ENCODE assay signal across 24 mouse cellular contexts in the genomic region with DNA sequence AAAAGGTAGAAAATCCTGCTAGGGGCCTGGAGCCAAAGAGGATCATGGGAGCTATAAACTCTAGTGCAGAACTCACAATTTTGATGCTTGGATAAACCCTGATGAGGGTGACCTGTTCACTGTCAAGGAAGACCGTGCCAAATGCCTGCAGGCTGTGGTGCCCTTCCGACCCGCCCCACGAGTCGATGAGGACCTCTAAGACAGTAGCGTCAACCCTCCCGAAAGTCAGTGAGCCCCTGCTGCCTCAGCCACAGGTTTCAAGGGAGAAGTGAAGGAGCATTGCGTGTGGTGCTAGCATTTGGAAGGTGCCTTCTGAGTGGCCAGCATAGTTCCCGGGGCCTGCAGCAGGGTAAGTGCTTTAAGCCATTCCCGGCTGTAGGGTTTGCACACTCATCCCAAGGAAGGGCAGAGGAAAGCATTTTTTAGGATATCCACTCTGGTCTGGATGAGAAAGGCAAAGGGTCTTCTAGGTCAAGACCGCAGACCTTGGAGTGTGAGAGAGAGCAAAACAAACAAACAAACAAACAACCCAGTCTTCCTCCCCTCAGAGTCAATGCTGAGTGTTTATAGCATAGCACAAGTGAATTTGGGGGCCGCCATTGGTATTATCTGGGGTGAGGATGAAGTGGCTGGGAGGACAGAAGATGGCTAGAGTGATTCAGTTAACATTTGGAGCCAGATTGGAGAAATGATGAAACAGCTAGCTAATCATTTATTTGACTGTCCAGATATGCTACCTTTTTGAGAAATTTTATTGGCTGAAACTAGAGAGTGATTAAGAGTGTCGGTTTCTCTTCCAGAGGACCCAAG. TPM values are rescaled to one million over a fixed set of nuclear protein-coding genes. Genes with fewer than 3 reads are reported as not detected.
DNase-seq lines count a peak whose midpoint lies in the region; ATAC-seq and TF ChIP-seq lines count a peak whose summit lies in the region.
"Had no signal": no experiment of that assay in that cellular context is flagged by ENCODE, and none has a peak within 500 bp of the region (broad histone marks: within the 10 kb centered on the region; RNA-seq: fewer than 3 reads in every experiment).

No protein-coding gene starts in this region.

- WGBS in kidney, embryonic 14.5 days, result 72% methylated on average over 13 of the region's 13 CpGs
- 74% methylated on average over 13 of the region's 13 CpGs for WGBS in small intestine, adult 2 months

- H3K4me2 ChIP-seq in kidney, embryonic 14.5 days (replicated peaks; ENCODE audit: low read depth, low read length), result no peak overlapping the region
- H3K4me2 ChIP-seq: embryonic facial prominence, embryonic 15.5 days; kidney, embryonic 15.5 days; neural tube, embryonic 13.5 days had no signal

- H3K4me3 ChIP-seq in kidney, embryonic 14.5 days (ENCODE audit: low read length), result no peak overlapping the region
- no peak overlapping the region; a peak in 1 of 4 replicates for H3K4me3 ChIP-seq in MEL (ENCODE audit: control insufficient read depth in 1 of 2, insufficient read depth in 1 of 2, low read depth in 2 of 2, low read length in 2 of 2)
- H3K4me3 ChIP-seq in small intestine, adult 2 months (ENCODE audit: low read depth, low read length), result no peak overlapping the region
- H3K4me3 ChIP-seq: embryonic facial prominence, embryonic 15.5 days; heart, adult 2 months; hindbrain, embryonic 10.5 days; kidney, embryonic 15.5 days; neural tube, embryonic 13.5 days had no signal

- H3K4me1 ChIP-seq in kidney, embryonic 14.5 days (ENCODE audit: control insufficient read depth, insufficient read depth, low read length), result no peaks in the 10 kb centered on the region
- H3K4me1 ChIP-seq in MEL (ENCODE audit: control insufficient read depth in 1 of 2, insufficient read depth in 2 of 2, low read length in 2 of 2), result no peaks in the 10 kb centered on the region
- H3K4me1 ChIP-seq in small intestine, adult 2 months (ENCODE audit: control insufficient read depth, insufficient read depth, insufficient read length, low read length), result peaks cover 31% of the 10 kb centered on the region
- H3K4me1 ChIP-seq: embryonic facial prominence, embryonic 15.5 days; hindbrain, embryonic 10.5 days; kidney, embryonic 15.5 days; neural tube, embryonic 13.5 days had no signal

- H3K27ac ChIP-seq in kidney, embryonic 14.5 days (ENCODE audit: low read depth, low read length), result no peak overlapping the region
- no peak overlapping the region for H3K27ac ChIP-seq in MEL (ENCODE audit: control insufficient read depth, low read depth, low read length)
- H3K27ac ChIP-seq in small intestine, adult 2 months (ENCODE audit: insufficient read depth, low read depth, low read length), result peak overlapping the region; percentile 4; the same call in 1 of the 2 replicates
- H3K27ac ChIP-seq: embryonic facial prominence, embryonic 15.5 days; heart, adult 2 months; hindbrain, embryonic 10.5 days; hindbrain, postnatal 0 days; kidney, embryonic 15.5 days; neural tube, embryonic 13.5 days had no signal

- ATAC-seq in kidney, embryonic 14.5 days (ENCODE audit: low FRiP score, low TSS enrichment), result 0 out of 2 replicates have a peak, but pooled peaks have one; percentile 4
- ATAC-seq: hindbrain, postnatal 0 days had no signal

- no peak overlapping the region for H3K9ac ChIP-seq in kidney, embryonic 14.5 days (ENCODE audit: low read depth, low read length)
- no peak overlapping the region for H3K9ac ChIP-seq in MEL (ENCODE audit: control insufficient read depth, low read depth, low read length, poor library complexity, severe bottlenecking)
- H3K9ac ChIP-seq: embryonic facial prominence, embryonic 15.5 days; kidney, embryonic 15.5 days; liver, postnatal 0 days; neural tube, embryonic 13.5 days had no signal

- TF ChIP-seq RAD21 in MEL (IDR thresholded peaks at IDR 0.05; ENCODE audit: low read depth, low read length), result no peak

- TF ChIP-seq CTCF in MEL (IDR thresholded peaks at IDR 0.05 in 2 of 3, conservative IDR thresholded peaks at IDR 0.05 in 1 of 3; ENCODE audit: control insufficient read depth in 1 of 3, insufficient read depth in 1 of 3, low read depth in 2 of 3, low read length in 3 of 3, poor library complexity in 1 of 3, severe bottlenecking in 1 of 3), result no peak
- no peak for TF ChIP-seq CTCF in small intestine, adult 2 months (IDR thresholded peaks at IDR 0.05; ENCODE audit: extremely low read depth, insufficient read length, insufficient replicate concordance, low read depth, low read length)

- no peak for TF ChIP-seq POLR2A in MEL (IDR thresholded peaks at IDR 0.05; ENCODE audit: control insufficient read depth in 1 of 2, insufficient read depth in 1 of 2, low read depth in 1 of 2, low read length in 2 of 2, poor library complexity in 1 of 2)
- TF ChIP-seq POLR2A in small intestine, adult 2 months (IDR thresholded peaks at IDR 0.05; ENCODE audit: low read depth, low read length), result no peak

- peaks cover 65% of the 10 kb centered on the region for H3K9me3 ChIP-seq in kidney, embryonic 14.5 days (ENCODE audit: control insufficient read depth, low read length)
- H3K9me3 ChIP-seq in MEL (replicated peaks; ENCODE audit: insufficient read depth, low read length), result no peaks in the 10 kb centered on the region

- no peaks in the 10 kb centered on the region for H3K79me2 ChIP-seq in MEL (ENCODE audit: control insufficient read depth, insufficient read depth, low read length, poor library complexity)

- H3K27me3 ChIP-seq in kidney, embryonic 14.5 days (ENCODE audit: control insufficient read depth, insufficient read depth, low read length), result no peaks in the 10 kb centered on the region
- no peaks in the 10 kb centered on the region for H3K27me3 ChIP-seq in MEL (ENCODE audit: control insufficient read depth in 1 of 2, insufficient read depth in 2 of 2, low read length in 2 of 2)
- no peaks in the 10 kb centered on the region for H3K27me3 ChIP-seq in small intestine, adult 2 months (ENCODE audit: control insufficient read depth, insufficient read depth, low read length)
- H3K27me3 ChIP-seq: embryonic facial prominence, embryonic 15.5 days; kidney, embryonic 15.5 days; neural tube, embryonic 13.5 days had no signal

- DNase-seq in kidney, adult 8-10 months, result no peak
- DNase-seq in spleen, postnatal 10 days (ENCODE audit: low spot score in 2 of 2), result peak; percentile 11 to 34
- DNase-seq in spleen, postnatal 14 days (ENCODE audit: low spot score in 2 of 2), result no peak
- no peak for DNase-seq in MEL (ENCODE audit: low read depth, low spot score)
- no peak for DNase-seq in ovary, postnatal 10 days (ENCODE audit: low spot score)
- DNase-seq: cerebellum, adult 9-10 months; gastrocnemius, postnatal 25 days; layer of hippocampus, adult 9-11 months had no signal

- TF ChIP-seq EP300 in MEL (IDR thresholded peaks at IDR 0.05; ENCODE audit: low read depth in 1 of 2, low read length in 2 of 2), result no peak

- H3K36me3 ChIP-seq in kidney, embryonic 14.5 days (ENCODE audit: control insufficient read depth, insufficient read depth, low read length), result no peaks in the 10 kb centered on the region
- H3K36me3 ChIP-seq in MEL (ENCODE audit: control insufficient read depth in 1 of 2, insufficient read depth in 2 of 2, low read length in 2 of 2), result no peaks in the 10 kb centered on the region
- H3K36me3 ChIP-seq in small intestine, adult 2 months (ENCODE audit: control insufficient read depth, insufficient read depth, low read length), result no peaks in the 10 kb centered on the region
- H3K36me3 ChIP-seq: embryonic facial prominence, embryonic 15.5 days; hindbrain, embryonic 10.5 days; kidney, embryonic 15.5 days; neural tube, embryonic 13.5 days had no signal

TF ChIP-seq in MEL, 35 proteins besides CTCF, POLR2A, EP300 and RAD21:
- TF ChIP-seq USF2 (IDR thresholded peaks at IDR 0.05; ENCODE audit: borderline replicate concordance in 1 of 2, insufficient read depth in 1 of 2, low read depth in 1 of 2, low read length in 2 of 2) (no peak), MYB (IDR thresholded peaks at IDR 0.05; ENCODE audit: low read depth, low read length) (0 out of 2 replicates have a peak, but pooled peaks have one; percentile 7), HCFC1 (IDR thresholded peaks at IDR 0.05; ENCODE audit: low read depth, low read length) (no peak), SMC3 (IDR thresholded peaks at IDR 0.05; ENCODE audit: low read depth, low read length) (no peak), NRF1 (IDR thresholded peaks at IDR 0.05; ENCODE audit: insufficient read depth, low read depth, low read length, poor library complexity, severe bottlenecking) (no peak), UBTF (IDR thresholded peaks at IDR 0.05; ENCODE audit: borderline replicate concordance, insufficient read depth, low read depth, low read length) (no peak), NELFE (IDR thresholded peaks at IDR 0.05; ENCODE audit: low read depth, low read length) (no peak), MYC (IDR thresholded peaks at IDR 0.05; ENCODE audit: low read depth, low read length) (no peak)
TF ChIP-seq in MEL: peak in this region for 1.

RNA-seq across cellular contexts. Expression of a gene that starts 9.6 kb away (rescaled TPM):
- not detected in 2 replicates for polyA plus RNA-seq in kidney, embryonic 14.5 days (2014; fragmentation: Nextera tagmentation; extraction: Ambion mirVana)
- not detected in 2 replicates for total RNA-seq in MEL (2012; rRNA removed)
- polyA plus RNA-seq in MEL (2012; ENCODE audit: insufficient read depth in 1 of 2, insufficient read length in 2 of 2, low read depth in 1 of 2, low replicate concordance in 2 of 2, missing spikeins in 1 of 2), result not detected
- polyA plus RNA-seq in small intestine, adult 2 months (2012; rRNA removed), result not detected in 2 replicates
- total RNA-seq: adrenal gland, postnatal 25 days; common myeloid progenitor, adult 5-6 weeks; gastrocnemius, postnatal 25 days; heart, adult 2 months had no signal
- polyA plus RNA-seq: forebrain, embryonic 14.5 days; heart, adult 2 months; heart, postnatal 0 days; hindbrain, embryonic 10.5 days; intestine, embryonic 16.5 days; kidney, embryonic 15.5 days; large intestine, adult 2 months; limb, embryonic 14.5 days; liver, postnatal 0 days had no signal

RNA-seq across cellular contexts. Expression of a gene that starts 9.7 kb away (rescaled TPM):
- 98.2 and 175 TPM in 2 replicates for polyA plus RNA-seq in kidney, embryonic 14.5 days (2014; fragmentation: Nextera tagmentation; extraction: Ambion mirVana)
- 58.6 and 59.4 TPM in 2 replicates for total RNA-seq in MEL (2012; rRNA removed)
- polyA plus RNA-seq in MEL (2012; ENCODE audit: insufficient read depth in 1 of 2, insufficient read length in 2 of 2, low read depth in 1 of 2, low replicate concordance in 2 of 2, missing spikeins in 1 of 2), result 100 to 1,000 TPM in 1 of 2 experiments, 10 to 100 TPM in 1; 76.3 to 103 TPM
- polyA plus RNA-seq in small intestine, adult 2 months (2012; rRNA removed), result 22.9 and 23.4 TPM in 2 replicates

Comparison
In these comparisons a context has a peak if more than half of its experiments do, and no peak if none do; other contexts are left out.
1. DNase-seq: peak in spleen, postnatal 10 days (2 of 2); none in kidney, adult 8-10 months (0 of 2), spleen, postnatal 14 days (0 of 2), MEL (single experiment) and ovary, postnatal 10 days (single experiment).